Mouse (Mus musculus) left cerebral cortex, postnatal 36 days (tissue): ENCODE measurements around the gene Imp3. TPM values are rescaled to one million over a fixed set of nuclear protein-coding genes. Genes with fewer than 3 reads are reported as not detected.

ENCODE experiments used
- DNase-seq, 2 experiments: peaks; one replicate each; pipeline ENCODE4 v3.0.0; 2021 to 2022; ENCODE audit warnings: low spot score in 2 of 2, mixed read lengths in 1 of 2
- intact Hi-C: fragments of 180-260 bp; cut with DNase I; formaldehyde crosslinking; loops from one replicate; pipeline ENCODE4 v1.15.1; 2025
- total RNA-seq, 2 experiments: library from RNA; stranded (reverse); gene quantifications; 2 replicates each; pipeline ENCODE4 v1.2.3; 2021

The Imp3 gene
- total RNA-seq, 2 experiments from 2014 or later, result 50.2 to 50.4 TPM

DNA sequence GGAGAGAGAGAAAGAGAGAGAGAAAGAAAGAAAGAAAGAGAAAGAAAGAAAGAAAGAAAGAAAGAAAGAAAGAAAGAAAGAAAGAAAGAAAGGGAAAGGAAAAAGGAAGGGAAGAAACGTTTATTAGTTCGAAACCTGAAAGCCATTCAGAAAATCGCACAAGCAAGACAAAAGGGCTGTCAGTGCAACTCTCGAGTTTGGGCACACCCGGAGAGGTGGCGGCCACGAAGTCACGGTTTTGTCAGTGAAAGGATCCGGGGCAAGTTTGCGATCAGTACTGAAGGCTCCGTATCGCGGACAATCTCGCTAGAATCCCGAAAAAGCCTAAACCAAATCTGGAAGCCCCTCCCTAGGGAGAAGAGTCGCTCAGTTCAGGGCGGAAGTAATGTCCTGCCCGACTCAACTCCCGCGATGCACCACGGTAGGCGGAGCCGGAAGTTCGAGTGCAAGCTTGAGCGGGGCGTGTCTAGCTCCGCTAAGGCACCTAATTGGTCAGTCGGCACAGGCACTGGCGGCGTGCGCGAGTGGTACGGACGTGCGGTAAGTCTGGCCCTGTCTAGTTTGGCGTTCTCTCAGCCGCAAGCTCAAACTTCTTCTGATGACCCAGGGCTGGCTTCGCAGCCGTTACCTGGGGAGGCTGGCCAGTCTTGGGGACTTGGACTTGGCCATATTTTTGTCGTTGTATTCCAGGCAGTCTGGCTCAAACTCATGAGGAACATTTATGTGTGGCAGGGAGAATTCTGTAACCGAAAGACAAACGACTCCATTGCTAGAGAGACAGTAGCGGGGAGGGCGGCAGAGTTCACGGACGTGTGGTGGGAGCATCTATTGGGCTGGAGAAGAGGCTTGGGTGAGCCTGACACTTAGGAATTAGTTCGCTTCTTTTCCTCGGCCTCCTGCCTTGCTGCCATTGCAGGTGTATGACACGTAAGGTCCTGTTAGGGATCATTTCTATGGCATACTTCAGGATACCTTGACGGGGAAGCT lies 13.4 kb downstream of the Imp3 start, which contains the start of gene Snupn:
TSS of gene Snupn (plus strand) at position 465 of the 987 bp plus-strand sequence.
- intact Hi-C loops, result loop anchor here (5.0 kb wide), 2 partner anchors 47 to 122 kb away; partner anchors contain the start of gene Sin3a
- peak; percentile 95 to 97 for DNase-seq

DNA sequence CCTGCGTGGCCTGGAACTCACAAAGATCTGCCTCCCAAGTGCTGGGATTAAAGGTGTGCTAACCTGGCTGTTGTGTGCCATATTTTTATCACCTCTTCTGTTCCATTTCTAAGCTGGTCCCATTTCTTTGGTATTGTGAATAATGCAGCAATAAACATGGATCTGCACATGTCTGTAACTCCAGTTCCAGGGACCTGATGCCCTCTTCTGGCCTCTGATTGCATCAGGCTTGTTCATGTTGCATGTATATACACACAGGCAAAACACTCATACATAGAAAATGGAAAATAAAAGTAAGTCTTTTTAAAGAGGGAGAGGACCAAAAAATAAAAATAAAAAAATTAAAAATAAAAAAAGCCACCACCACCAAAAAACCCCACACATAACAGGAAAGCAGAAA lies 16.3 kb downstream of the Imp3 start:
- intact Hi-C loops, result loop anchor here (5.0 kb wide), 2 partner anchors 44 to 119 kb away; partner anchors contain the start of gene Sin3a
- no peak for DNase-seq

DNA sequence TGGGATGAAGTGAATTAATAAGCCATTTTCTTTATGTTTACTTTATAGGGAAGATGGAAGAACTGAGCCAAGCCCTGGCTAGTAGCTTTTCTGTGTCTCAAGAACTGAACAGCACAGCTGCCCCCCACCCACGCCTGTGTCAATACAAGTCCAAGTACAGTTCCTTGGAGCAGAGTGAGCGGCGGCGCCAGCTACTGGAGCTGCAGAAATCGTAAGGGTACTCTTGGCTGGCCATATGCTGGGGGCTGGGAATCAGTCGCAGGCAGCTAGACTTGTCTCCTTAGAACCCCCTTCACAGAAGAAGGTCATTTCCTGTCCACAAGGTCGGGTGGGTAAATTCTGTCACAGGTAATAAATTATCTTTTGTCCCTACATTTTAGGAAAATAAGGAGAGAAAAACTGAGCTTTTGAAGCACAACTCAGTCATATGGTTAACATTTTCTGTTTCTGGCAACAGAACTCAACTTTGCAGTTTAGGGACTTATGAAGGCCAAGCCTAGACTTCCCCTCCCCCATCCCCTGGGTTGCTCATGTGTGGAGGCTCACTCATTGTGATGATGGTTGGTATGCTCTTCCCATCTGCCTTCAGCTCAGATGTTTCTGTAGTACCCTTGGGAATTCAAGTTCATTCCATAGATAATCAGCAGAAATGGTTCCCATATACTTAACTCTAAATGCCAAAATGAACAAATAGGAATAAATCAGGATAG lies 19.8 kb downstream of the Imp3 start:
- intact Hi-C loops, result no loop called here

DNA sequence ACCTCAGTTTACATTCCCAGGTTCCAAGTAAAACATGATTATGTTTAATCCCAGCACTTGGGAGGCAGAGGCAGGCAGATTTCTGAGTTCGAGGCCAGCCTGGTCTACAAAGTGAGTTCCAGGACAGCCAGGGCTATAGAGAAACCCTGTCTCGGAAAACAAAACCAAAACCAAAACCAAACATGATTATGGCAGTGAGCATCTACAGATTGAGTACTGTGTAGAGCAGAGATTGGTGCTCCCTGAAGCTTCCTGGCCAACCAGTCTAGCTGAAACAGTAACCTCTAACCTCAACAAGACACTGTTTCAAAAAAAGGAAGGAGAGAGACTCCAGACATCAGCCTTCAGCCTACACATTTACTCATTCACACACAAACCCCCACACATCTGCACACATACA lies 21.4 kb downstream of the Imp3 start:
- DNase-seq, result no peak
- intact Hi-C loops, result no loop called here

More for the DNA sequence above, 19.8 kb downstream of the Imp3 start:
- DNase-seq, result no peak

DNA sequence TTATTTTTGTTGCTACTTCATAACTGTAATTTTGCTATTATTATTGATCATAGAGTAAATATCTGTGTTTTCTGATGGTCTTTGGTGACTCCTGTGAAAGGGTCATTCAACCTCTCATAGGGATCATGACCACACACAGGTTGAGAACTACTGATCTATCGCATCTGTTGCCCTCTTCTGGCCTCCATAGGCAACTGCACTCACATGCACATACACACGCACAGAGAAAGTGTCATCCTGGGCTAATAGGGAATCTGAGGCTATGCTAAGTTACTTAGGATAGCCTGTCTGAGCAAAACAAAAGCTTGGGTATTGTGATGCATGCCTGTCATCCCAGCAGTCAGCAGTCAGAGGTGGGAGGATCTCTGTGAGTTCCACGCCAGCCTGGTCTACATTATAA lies 24.3 kb downstream of the Imp3 start:
- intact Hi-C loops, result no loop called here
- DNase-seq, result no peak

DNA sequence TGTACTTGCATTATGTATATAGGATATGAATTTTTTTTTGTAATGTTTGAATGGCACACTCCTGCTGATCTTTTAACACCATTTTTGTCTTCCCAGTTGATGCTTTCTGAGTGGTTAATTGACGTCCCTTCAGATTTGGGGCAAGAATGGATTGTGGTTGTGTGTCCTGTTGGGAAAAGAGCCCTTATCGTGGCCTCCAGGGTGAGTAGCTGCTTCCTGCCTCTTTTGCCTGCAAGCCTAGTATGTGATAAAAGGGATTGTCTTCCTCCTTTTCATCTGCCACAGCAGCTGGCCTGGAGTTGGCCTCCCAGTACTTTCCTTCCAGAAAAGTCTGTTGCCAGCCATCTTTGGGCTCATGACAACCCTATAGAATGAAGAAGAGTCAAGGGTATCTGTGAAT lies 32.9 kb downstream of the Imp3 start:
- no peak for DNase-seq
- intact Hi-C loops, result no loop called here

DNA sequence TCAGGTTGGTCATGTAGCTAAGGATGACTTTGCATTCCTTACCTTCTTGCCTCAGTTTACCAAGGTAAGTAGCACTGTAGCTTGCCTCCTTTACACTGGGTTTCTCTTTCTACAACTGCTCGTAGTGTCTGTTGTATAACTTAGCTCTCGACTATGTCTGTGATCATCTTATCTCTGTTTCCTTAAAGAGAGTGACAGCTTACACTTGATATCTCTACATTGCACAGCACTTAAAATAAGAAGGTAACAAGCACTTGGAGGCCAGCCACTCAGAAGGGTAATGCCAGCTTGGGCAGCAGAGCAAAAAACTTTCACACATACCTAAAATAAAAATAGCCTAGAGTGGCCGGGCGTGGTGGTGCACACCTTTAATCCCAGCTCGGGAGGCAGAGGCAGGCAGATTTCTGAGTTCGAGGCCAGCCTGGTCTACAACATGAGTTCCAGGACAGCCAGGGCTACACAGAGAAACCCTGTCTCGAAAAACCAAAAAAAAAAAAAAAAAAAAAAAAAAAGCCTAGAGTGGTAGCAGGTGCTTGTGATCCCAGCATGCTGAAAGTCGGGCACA lies 36.8 kb downstream of the Imp3 start:
- DNase-seq, result no peak
- intact Hi-C loops, result no loop called here

DNA sequence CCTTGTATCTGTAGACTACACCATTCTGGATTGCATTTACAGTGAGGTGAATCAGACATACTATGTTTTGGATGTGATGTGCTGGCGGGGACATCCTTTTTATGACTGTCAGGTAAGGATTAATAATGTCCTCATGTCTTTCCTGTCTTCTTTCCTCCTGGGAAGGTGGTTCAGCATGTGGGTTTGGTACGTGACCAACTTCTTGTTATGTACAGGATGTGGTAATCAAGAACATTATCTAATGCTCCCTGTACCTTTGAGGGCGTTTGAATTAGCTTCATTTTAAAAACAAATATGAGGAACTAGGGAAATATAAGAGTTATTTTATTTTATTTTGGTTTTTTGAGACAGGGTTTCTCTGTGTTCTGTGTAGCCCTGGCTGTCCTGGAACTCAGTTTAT lies 37.9 kb downstream of the Imp3 start:
- no peak for DNase-seq
- intact Hi-C loops, result no loop called here

DNA sequence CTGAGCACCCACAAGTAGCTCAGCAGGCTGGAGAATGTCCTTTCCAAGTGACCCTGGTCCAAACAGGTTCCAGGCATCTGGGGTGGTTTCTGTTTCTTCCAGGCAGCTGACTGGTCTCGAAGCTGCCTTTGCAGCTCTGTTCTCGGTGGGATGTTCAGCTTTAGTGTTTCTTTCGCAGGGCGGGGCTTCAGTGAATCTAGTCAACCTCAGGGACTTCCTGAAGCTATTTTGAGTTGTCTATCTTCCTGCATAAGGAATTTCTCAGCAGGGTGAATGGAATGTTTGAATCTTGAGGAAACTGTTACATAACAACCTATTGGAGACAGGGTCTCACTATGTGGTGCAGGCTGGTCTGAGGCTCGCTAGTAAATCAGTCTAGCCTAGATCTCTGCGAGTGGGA lies 42.9 kb downstream of the Imp3 start:
- intact Hi-C loops, result no loop called here
- no peak for DNase-seq

DNA sequence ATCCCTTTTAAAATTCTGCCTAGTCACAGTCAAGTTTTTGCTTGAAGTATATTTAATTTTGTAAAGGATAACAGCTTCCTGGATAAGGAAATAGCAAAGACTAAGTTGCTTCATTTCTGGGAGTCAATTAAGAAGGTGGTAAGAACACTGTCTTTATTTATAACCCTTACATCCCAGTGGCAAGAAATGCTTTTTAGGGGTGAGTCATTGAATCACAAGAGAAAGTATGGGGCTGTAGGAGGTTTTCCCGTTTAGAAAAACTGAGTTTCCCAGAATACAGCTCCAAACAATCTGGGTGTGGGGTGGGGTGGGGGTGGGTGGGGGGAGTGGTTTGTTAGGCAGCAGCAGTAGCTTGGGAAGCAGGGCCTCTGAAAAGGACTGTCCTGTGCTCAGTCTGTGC lies 44.2 kb downstream of the Imp3 start:
- intact Hi-C loops, result no loop called here
- DNase-seq, result no peak

Other genes with a start within 250 kb of the Imp3 start
- gene Lingo1, start 141.0 kb upstream of the Imp3 start, total RNA-seq, result 100 to 1,000 TPM; 455 to 509 TPM
- gene Odf3l1, start 72.8 kb upstream of the Imp3 start, total RNA-seq, result not detected
- 10 to 100 TPM; 15.0 to 19.6 TPM for gene Cspg4, start 72.4 kb upstream of the Imp3 start, total RNA-seq
- 1 to 10 TPM; 6.9 to 7.9 TPM for gene Snx33, start 9.1 kb upstream of the Imp3 start, total RNA-seq
- 10 to 100 TPM; 13.9 to 16.0 TPM for gene Snupn, start 13.4 kb downstream of the Imp3 start, total RNA-seq
- gene Ptpn9, start 57.4 kb downstream of the Imp3 start, total RNA-seq, result 10 to 100 TPM; 25.3 to 32.7 TPM
- gene Sin3a, start 134.6 kb downstream of the Imp3 start, total RNA-seq, result 10 to 100 TPM; 35.9 to 39.0 TPM
- gene Man2c1, start 193.2 kb downstream of the Imp3 start, total RNA-seq, result 100 to 1,000 TPM; 107 to 172 TPM
- 1 to 10 TPM; 8.6 TPM for gene Neil1, start 210.8 kb downstream of the Imp3 start, total RNA-seq
- gene Commd4, start 220.9 kb downstream of the Imp3 start, total RNA-seq, result 10 to 100 TPM; 78.1 to 94.0 TPM